Mouse (Mus musculus): ENCODE results near the gene Sema3b. TPM values are rescaled to one million over a fixed set of nuclear protein-coding genes. Genes with fewer than 3 reads are reported as not detected.

Gene Sema3b
- total RNA-seq, 2 experiments from 2014 or later: 18.1 to 19.4 TPM

DNA sequence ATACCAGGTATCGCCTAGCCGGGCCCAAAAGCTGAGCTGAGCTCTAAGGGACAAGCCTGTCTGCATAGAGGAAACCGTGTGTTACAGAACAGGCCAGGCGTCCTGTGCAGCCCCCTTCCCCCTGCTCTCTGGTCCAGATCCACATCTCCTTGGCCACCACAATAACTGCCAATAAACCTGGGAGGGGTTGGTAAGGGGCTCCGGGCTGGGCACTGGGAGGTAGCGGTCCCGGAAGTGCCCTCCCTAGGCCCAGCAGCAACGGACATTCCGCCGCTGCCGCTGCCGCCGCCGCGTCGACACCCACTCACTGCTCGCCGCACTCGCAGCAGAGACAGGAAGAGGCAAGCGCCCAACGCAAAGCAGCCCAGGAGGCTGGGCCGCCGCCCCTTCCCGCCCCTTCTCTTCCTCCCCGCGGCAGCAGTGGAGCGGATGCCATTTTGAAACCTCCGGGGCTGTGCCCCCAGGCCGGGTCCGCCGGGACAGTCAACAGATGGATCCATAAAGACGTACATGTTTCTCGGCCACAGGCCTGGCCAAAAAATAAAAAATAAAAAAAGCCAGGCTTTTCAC lies 24.1 kb upstream of the Sema3b start:
- DNase-seq: peak; percentile 83

DNA sequence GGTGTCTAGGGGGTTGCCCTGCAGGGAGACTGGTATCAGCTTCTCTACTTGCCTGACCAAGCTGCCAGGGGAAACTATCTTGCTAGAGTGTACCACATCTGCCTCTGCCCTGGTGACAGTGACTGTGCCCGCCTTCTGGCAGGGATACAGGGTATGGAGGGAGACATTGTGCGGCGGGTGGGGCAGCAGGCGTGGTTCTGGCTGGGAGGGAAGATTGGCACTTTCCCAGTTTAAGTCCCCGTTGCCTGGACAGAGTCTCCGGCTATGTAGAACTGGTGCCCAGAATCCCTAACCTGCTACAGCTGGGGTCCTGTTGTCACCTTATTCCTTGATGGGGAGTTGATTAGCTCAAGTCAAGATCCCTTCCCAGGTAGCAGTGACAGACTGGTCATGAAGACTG lies 23.4 kb upstream of the Sema3b start:
- no peak for DNase-seq

DNA sequence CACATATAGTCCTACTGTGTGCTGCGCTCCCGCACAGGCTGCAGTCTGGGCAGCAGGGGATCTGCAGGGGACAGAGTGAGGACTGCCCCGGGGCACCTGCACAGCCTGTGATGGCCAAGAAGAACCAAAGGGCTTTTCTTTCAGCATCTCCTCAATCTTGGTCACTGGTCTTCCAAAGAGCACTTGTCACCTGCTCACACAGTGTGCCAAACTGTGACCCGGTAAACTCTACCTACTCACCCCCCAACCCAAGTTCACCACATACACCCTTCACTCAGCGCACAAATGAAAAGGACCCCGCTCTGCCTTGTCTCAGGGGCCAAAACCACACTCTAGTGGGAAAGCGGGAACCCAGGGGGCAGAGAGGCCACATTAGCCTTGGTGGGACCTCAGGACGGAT lies 22.8 kb upstream of the Sema3b start:
- no peak for DNase-seq

GRCm38 (mm10) chr9:107631311-107631826 lies 22.3 kb upstream of the Sema3b start:
- DNase-seq: no peak

DNA sequence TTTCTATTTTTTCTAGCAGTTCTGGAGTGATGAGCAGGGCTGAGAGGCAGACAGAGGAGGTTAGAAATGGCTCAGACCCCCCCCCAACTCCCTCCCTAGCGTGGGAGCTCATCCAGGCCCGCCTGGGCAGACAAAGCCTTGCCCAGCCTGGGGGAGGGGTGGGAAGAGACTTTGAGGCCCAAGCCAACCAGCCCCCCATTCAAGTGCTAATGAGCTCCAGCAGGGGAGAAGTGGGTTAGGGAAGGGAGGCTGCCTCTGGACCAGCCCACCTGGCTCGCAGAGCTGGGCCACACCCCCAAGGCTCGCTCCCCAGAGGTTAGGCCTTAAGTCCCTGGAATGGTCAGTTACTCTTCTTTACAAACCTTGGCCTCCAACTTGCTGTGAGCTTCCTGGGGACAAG lies 21.5 kb upstream of the Sema3b start:
- DNase-seq: no peak

DNA sequence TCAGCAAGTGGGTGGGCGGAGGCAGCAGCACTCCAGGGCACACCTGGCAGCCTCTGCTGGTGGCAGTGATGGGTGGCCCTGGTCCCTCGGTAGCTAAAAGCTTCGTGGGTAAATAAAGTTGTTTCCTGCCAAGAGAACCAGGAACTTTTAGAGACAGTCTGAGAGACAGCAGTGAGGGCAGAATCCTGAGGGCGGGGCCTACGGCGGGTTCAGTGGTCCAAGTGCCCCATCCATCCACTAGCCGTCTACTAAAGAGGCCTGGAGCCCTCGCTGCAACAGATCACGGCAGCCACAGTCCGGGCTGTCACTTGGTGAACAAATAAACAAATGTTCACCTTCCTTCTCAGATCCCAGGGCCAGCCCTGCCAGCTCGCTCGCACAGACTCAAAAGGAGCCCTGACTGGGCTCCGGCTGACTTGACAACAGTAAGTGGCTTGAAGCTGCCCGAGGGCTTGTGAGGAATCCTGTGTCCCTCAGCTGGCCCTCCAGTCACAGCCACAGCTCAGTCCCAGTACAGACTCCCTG lies 20.9 kb upstream of the Sema3b start:
- no peak for DNase-seq

DNA sequence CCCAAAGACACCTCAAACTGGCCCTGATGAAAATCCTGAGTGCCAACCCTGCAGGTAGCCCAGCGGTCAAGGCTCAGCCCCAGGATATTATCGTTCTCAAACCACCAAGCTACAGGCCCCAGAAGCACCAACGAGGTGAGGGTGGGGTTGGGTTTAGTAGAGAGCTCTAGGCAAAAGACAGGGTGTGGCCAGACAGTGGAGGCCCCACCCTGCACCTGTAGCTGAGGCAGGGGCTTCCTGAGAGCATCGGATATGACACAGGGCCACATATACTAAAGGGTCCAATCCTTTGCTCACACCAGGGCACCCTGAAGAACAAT lies 20.3 kb upstream of the Sema3b start:
- DNase-seq: no peak

GRCm38 (mm10) chr9:107628721-107629410 lies 19.8 kb upstream of the Sema3b start:
- DNase-seq: peak; percentile 67

DNA sequence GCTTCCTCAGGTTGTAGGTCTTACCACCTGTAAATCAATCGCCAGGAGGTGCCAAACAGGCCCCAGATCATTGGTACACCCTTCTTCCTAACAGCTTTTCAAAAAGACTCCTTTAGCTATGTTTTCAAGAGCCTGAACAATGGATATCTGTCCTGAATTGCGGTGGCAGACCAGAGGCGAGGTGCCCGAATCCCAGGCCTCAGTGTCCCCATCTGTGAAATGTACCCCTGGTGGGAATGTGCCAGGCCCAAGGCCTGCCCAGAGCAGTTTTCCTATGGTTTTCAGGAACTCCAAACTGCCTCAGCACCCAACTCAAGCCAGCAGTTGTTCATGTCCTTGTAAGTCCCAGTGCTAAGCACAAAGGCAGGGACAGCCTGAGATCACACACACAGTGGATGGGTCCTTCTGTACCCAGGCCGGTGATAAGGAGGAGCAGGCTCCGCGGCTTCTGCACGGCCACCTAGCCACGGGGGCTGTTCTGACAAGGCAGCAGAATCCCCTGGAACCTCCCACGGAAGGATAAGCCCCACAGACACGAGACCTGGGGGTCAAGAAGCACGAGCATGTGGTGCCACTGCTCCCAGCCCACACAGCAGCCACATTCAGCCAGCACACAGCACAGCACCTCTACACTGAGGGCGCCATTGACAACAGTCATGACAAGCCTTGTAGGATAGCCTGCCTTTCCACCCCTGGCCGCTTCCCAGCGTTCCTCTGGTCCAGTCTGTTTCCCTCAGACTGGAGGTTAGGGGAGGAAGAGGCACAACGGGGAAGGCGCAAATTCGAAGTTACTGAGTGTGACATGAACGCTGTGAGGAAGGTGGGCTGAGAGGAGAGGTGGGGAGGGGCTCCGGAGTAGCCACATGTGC lies 18.6 kb upstream of the Sema3b start:
- DNase-seq: no peak

DNA sequence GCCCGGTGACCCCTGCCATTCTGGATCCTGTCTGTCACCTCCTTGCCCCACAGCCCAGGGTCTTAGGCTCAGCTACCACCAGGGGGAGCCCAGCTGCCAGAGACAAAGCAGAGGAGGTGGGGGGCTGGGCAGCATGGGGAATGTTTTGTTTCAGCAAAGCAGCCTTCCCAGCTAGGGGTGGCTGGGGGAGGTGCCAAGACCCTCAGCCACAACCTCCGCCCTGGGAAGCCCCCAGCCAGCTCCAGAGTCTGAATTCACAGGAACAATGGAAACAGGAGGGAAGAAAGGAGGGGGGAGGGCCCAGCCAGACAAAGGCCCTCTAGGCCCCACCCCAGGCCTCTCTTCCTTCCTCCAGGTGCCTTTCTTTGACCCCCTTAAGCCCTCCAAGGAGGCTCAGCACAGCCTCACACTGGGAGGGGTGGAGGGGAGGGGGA lies 17.8 kb upstream of the Sema3b start:
- peak; percentile 71 for DNase-seq

GRCm38 (mm10) chr9:107626158-107626843 lies 17.3 kb upstream of the Sema3b start:
- peak; percentile 10 for DNase-seq

DNA sequence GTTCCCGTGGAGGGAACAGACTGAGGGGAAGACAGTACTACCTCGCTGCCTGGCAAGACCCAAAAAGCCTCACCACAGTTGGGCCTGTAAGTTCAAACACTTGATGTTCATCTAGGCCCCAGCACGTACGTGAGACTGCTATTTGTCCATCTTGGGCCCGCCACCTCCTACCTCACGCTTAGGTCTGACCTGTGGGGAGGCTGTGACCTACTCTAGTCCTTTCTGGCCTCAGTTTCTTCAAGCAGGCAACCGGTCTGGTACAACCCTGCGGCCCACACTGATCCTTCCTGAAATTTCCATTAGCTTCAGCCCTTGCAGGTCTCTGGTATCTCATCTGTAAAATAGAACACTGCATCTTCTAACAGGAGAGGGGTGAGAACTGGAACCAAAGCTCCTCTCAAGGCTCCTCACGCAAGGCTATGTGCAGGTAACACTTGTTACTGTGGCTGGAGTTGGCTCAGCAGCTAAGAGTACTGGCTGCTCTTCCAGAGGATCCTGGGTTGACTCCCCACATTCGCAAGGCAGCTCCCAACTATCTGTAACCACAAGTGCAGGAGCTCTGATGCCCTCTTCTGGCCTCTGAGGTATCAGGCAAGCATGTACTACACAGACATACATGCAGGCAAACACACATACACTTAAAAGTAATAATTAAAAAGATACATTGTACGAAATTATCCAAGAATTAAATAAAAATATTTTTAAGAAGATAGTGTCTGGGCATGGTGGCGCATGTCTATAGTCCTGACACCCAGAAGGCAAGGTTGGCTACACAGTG lies 16.5 kb upstream of the Sema3b start:
- no peak for DNase-seq

GRCm38 (mm10) chr9:107624951-107625350 lies 15.9 kb upstream of the Sema3b start:
- DNase-seq: no peak

GRCm38 (mm10) chr9:107624539-107624938 lies 15.5 kb upstream of the Sema3b start:
- peak; percentile 41 for DNase-seq

DNA sequence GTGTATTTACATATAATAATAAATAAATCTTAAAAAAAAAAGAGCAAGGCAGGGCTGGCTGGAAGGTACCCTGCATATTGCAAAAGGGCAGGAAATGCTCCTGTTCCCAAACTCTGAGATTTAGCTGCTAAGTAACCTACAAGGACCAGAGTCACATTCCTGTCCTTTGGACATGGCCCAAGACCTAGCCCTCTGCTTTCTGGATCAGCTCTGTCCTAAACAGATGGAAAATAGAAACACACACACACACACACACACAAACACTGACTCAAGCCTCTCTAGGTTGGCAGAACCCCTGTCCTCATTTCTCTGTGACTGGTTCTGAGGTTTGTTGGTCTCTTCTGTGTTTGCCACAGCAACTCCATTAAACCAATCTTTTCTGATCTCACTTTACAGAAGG lies 11.9 kb upstream of the Sema3b start:
- no peak for DNase-seq

GRCm38 (mm10) chr9:107619546-107619879 lies 10.5 kb upstream of the Sema3b start:
- DNase-seq: no peak

DNA sequence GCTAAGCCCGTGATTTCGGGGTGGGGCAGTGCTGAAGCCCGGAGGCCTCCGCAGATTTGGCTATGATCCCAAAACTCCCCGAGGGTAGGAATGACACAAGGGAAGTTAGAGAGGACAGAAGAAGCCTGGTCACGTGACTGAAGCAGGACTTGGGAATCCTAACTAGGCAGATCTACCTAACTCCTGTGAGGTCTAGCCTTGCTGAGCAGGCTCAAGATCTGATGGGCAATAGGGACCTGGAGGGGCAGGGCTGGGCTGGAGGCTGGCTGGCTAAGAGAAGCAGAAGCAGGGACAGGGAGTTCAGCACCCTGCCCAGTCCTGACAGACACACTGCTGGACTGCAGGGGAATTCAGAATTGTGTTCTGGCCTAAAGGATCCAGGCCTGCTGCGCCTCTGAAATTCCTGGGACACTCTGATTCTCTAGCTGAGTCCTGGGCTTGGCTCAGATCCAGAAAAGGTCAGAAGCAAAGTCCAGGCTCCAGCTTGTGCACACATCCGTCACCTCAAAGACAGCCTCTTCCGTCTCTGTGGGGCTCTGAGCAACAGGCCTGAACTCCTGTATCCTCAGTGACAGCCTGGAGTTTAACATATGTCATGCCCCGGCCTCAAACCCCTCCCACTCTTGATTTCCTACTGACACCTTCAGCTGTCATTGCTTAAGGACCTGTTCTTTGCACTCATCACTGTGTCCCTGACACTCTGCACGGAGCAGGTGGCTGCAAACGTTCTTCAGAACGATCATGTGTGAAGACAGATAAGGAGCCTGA lies 9.9 kb upstream of the Sema3b start:
- DNase-seq: no peak

DNA sequence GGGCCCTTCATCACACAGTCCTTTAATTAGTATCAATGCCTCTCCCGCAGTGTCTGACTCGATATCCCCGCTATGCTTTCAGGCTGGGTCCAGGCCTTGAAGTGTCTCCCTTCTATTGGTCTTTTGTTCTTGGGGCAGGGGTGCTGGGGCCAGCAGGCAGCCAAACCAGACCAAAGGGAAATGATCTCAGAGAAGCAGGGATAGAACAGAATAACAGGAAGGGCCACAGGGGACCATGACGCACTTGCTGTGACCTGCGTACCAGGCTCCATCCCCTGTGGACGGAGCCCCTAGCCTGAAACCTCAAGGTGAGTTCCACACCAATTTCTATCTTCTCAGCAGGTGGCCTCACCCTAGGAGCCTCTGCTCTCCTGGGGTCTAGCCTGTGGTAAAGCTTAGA lies 9.1 kb upstream of the Sema3b start:
- DNase-seq: no peak

GRCm38 (mm10) chr9:107617461-107617860 lies 8.4 kb upstream of the Sema3b start:
- DNase-seq: no peak

GRCm38 (mm10) chr9:107615035-107615434 lies 6.0 kb upstream of the Sema3b start:
- DNase-seq: no peak
